Mouse (Mus musculus): Measurements from ENCODE around the gene Vmn2r111.
"Not testable (repeated sequence)": the region's sequence is repeated elsewhere in the genome, so short reads cannot be mapped to it uniquely, and the experiment has no call there.

DNA sequence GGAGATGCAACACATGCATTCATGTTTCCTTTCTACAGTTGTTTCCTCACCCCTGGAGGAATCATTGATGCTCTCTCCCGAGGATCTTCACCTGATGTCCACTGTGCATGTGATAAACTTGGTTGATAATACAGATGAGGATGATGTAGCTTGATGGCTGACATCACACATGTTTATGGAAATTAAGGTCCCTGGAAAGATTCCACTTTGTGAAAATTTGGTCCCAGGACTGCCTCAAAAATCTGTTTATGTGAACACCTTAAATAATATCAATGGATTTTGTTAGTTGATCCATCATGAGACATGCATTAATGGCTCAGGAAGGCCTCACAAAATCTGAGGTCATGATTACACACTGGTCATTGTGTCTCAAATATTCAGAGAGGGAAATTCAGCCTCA is at the start of gene Vmn2r111:
- TF ChIP-seq POLR2A (IDR thresholded peaks at IDR 0.05; ENCODE audit: low read depth, low read length); CTCF (IDR thresholded peaks at IDR 0.05; ENCODE audit: extremely low read depth, insufficient read depth, insufficient read length, insufficient replicate concordance): not testable (repeated sequence)

All from spleen, adult 2 months (tissue).